Mouse (Mus musculus) liver, embryonic 13.5 days (tissue): ENCODE measurements around the gene Mepce. TPM values are rescaled to one million over a fixed set of nuclear protein-coding genes. Genes with fewer than 3 reads are reported as not detected.
A peak's percentile ranks its signal among the peaks of the same experiment; 100 is the strongest.
"Not testable (repeated sequence)": the region's sequence is repeated elsewhere in the genome, so short reads cannot be mapped to it uniquely, and the experiment has no call there.

Source experiments
- ATAC-seq: fragments of 200-750 bp; cut with Nextera tagmentation; 2 replicates; pipeline ENCODE4 v1.8.0; 2017; ENCODE audit warnings: low read depth, mild to moderate bottlenecking, moderate number of reproducible peaks, moderate library complexity
- DNase-seq: peaks from one replicate; pipeline ENCODE4 v3.0.0; 2022
- H3K27ac ChIP-seq: fragments of 300-500 bp; sonication (generic); 2 replicates; pipeline ENCODE4 v1.5.1; 2015; ENCODE audit warnings: moderate library complexity, mild to moderate bottlenecking, inconsistent platforms
- H3K27me3 ChIP-seq: fragments of 300-500 bp; sonication (generic); 2 replicates; pipeline ENCODE4 v1.6.1; 2015; ENCODE audit warnings: mild to moderate bottlenecking, inconsistent platforms
- H3K36me3 ChIP-seq: fragments of 300-500 bp; sonication (generic); 2 replicates; pipeline ENCODE4 v1.6.1; 2015; ENCODE audit warnings: mild to moderate bottlenecking, inconsistent platforms
- H3K4me1 ChIP-seq: fragments of 300-500 bp; sonication (generic); replicated peaks from 2 replicates; pipeline ENCODE4 v1.6.1; 2015; ENCODE audit warnings: inconsistent platforms
- H3K4me2 ChIP-seq: fragments of 300-500 bp; sonication (generic); 2 replicates; pipeline ENCODE4 v1.6.1; 2015; ENCODE audit warnings: inconsistent platforms, mild to moderate bottlenecking, moderate library complexity
- H3K4me3 ChIP-seq: fragments of 300-500 bp; sonication (generic); replicated peaks from 2 replicates; pipeline ENCODE4 v1.5.1; 2015; ENCODE audit warnings: mild to moderate bottlenecking, inconsistent platforms
- H3K9ac ChIP-seq: fragments of 300-500 bp; sonication (generic); 2 replicates; pipeline ENCODE4 v1.6.1; 2015; ENCODE audit warnings: mild to moderate bottlenecking, inconsistent platforms
- H3K9me3 ChIP-seq: fragments of 300-500 bp; sonication (generic); replicated peaks from 2 replicates; pipeline ENCODE4 v1.6.1; 2016; ENCODE audit warnings: inconsistent platforms
- WGBS: fragments of 180-500 bp; shearing (Covaris S2); methylation state at CpG from one replicate; pipeline ENCODE4 v1.1.7; 2015; ENCODE audit not compliant: insufficient replicate concordance; 5-methylcytosine and 5-hydroxymethylcytosine counted together
- polyA plus RNA-seq: library from polyadenylated mRNA; unstranded; fragments of >200 nt; fragmentation: Nextera tagmentation; extraction: Ambion mirVana; gene quantifications from 2 replicates; pipeline ENCODE4 v1.2.1, GENCODE M21; 2015

The Mepce gene
- polyA plus RNA-seq = 4.5 and 4.9 TPM in 2 replicates

GRCm38 (mm10) chr5:137787151-137787928 lies at the start of gene Mepce, which contains the start of gene Zcwpw1:
TSS of gene Mepce (minus strand) at chr5:137787655.
TSS of gene Zcwpw1 (plus strand) at chr5:137787798.
- no peaks in the 10 kb centered on the region for H3K9me3 ChIP-seq
- peak within 1 kb of the TSS; percentile 99 for H3K27ac ChIP-seq
- peaks cover 26% of the 10 kb centered on the region for H3K36me3 ChIP-seq
- peak within 1 kb of the TSS; percentile 84 for H3K4me3 ChIP-seq
- peak; percentile 70 for ATAC-seq
- WGBS = under 1% methylated on average over 48 of the region's 48 CpGs
- peaks cover 37% of the 10 kb centered on the region for H3K4me1 ChIP-seq
- H3K4me2 ChIP-seq = peak within 1 kb of the TSS; percentile 99
- H3K27me3 ChIP-seq = 0 out of 2 replicates have a peak, but pooled peaks cover 3% of the 10 kb centered on the region
- peak; percentile 91 for DNase-seq
- peak within 1 kb of the TSS; percentile 97 for H3K9ac ChIP-seq

- not testable (repeated sequence) for ATAC-seq, H3K4me1 ChIP-seq, H3K9me3 ChIP-seq
Observed at GRCm38 (mm10) chr5:137837110-137837509, 49.7 kb upstream of the Mepce start.

GRCm38 (mm10) chr5:137836611-137837010 lies 49.2 kb upstream of the Mepce start:
- H3K27me3 ChIP-seq = no peaks in the 10 kb centered on the region
- H3K4me1 ChIP-seq = no peaks in the 10 kb centered on the region
- H3K4me2 ChIP-seq = no peak overlapping the region
- no peaks in the 10 kb centered on the region for H3K9me3 ChIP-seq
- no peak overlapping the region for H3K27ac ChIP-seq
- no peaks in the 10 kb centered on the region for H3K36me3 ChIP-seq
- DNase-seq (no peak), ATAC-seq (no peak)
- H3K9ac ChIP-seq = no peak overlapping the region
- no peak overlapping the region for H3K4me3 ChIP-seq

More at GRCm38 (mm10) chr5:137837110-137837509, 49.7 kb upstream of the Mepce start:
- not testable (repeated sequence) for H3K27ac ChIP-seq, H3K4me3 ChIP-seq, H3K36me3 ChIP-seq, DNase-seq, H3K9ac ChIP-seq, H3K27me3 ChIP-seq, H3K4me2 ChIP-seq

- H3K27ac ChIP-seq, H3K36me3 ChIP-seq, H3K4me3 ChIP-seq, DNase-seq, H3K9me3 ChIP-seq, H3K4me2 ChIP-seq, H3K27me3 ChIP-seq, ATAC-seq, H3K9ac ChIP-seq, H3K4me1 ChIP-seq: not testable (repeated sequence)
- WGBS = 18% methylated on average over 2 of the region's 2 CpGs
Observed at GRCm38 (mm10) chr5:137835966-137836520, 48.6 kb upstream of the Mepce start, which contains the start of gene Pilra. TSS of gene Pilra (minus strand) at chr5:137836281.

- Histone ChIP-seq H3K4me2 (no peak overlapping the region), H3K9me3 (no peaks in the 10 kb centered on the region), H3K27me3 (no peaks in the 10 kb centered on the region), H3K27ac (no peak overlapping the region), H3K36me3 (no peaks in the 10 kb centered on the region), H3K9ac (no peak overlapping the region), H3K4me3 (no peak overlapping the region), H3K4me1 (no peaks in the 10 kb centered on the region)
- DNase-seq (no peak), ATAC-seq (no peak)
- 43% methylated on average over 4 of the region's 4 CpGs for WGBS
Observed at GRCm38 (mm10) chr5:137833500-137833899, 46.0 kb upstream of the Mepce start.

- WGBS = 28% methylated on average over 6 of the region's 6 CpGs
- no peak for DNase-seq
Observed at GRCm38 (mm10) chr5:137831506-137831905, 44.1 kb upstream of the Mepce start.

GRCm38 (mm10) chr5:137831106-137831505 lies 43.7 kb upstream of the Mepce start:
- WGBS = 39% methylated on average over 4 of the region's 4 CpGs

More at GRCm38 (mm10) chr5:137831506-137831905, 44.1 kb upstream of the Mepce start:
- Histone ChIP-seq H3K9ac (no peak overlapping the region), H3K27ac (no peak overlapping the region), H3K9me3 (no peaks in the 10 kb centered on the region), H3K36me3 (no peaks in the 10 kb centered on the region), H3K4me3 (no peak overlapping the region), H3K4me2 (no peak overlapping the region), H3K27me3 (no peaks in the 10 kb centered on the region), H3K4me1 (no peaks in the 10 kb centered on the region)
- no peak for ATAC-seq

GRCm38 (mm10) chr5:137830238-137830637 lies 42.8 kb upstream of the Mepce start:
- Histone ChIP-seq H3K9me3 (no peaks in the 10 kb centered on the region), H3K4me3 (no peak overlapping the region), H3K4me2 (no peak overlapping the region), H3K27ac (0 out of 2 replicates have a peak overlapping the region, but pooled peaks have one; percentile 53), H3K9ac (no peak overlapping the region), H3K36me3 (no peaks in the 10 kb centered on the region), H3K27me3 (no peaks in the 10 kb centered on the region), H3K4me1 (no peaks in the 10 kb centered on the region)
- 43% methylated on average over 7 of the region's 7 CpGs for WGBS
- ATAC-seq (no peak), DNase-seq (no peak)

More at GRCm38 (mm10) chr5:137831106-137831505, 43.7 kb upstream of the Mepce start:
- no peaks in the 10 kb centered on the region for H3K4me1 ChIP-seq
- DNase-seq (no peak), ATAC-seq (no peak)
- H3K9ac ChIP-seq = no peak overlapping the region
- no peak overlapping the region for H3K27ac ChIP-seq
- no peak overlapping the region for H3K4me2 ChIP-seq
- no peaks in the 10 kb centered on the region for H3K9me3 ChIP-seq
- H3K27me3 ChIP-seq = no peaks in the 10 kb centered on the region
- no peak overlapping the region for H3K4me3 ChIP-seq
- no peaks in the 10 kb centered on the region for H3K36me3 ChIP-seq

- 51% methylated on average over 6 of the region's 6 CpGs for whole genome bisulfite sequencing
- no peaks in the 10 kb centered on the region for H3K9me3 ChIP-seq
- H3K27me3 ChIP-seq = no peaks in the 10 kb centered on the region
- H3K27ac ChIP-seq = no peak overlapping the region
- no peak overlapping the region for H3K9ac ChIP-seq
- H3K36me3 ChIP-seq = no peaks in the 10 kb centered on the region
- no peak overlapping the region for H3K4me3 ChIP-seq
- no peak for DNase-seq
- H3K4me1 ChIP-seq = no peaks in the 10 kb centered on the region
- no peak for ATAC-seq
- H3K4me2 ChIP-seq = no peak overlapping the region
Observed at GRCm38 (mm10) chr5:137828694-137829093, 41.2 kb upstream of the Mepce start.

- Histone ChIP-seq H3K4me1 (no peaks in the 10 kb centered on the region), H3K9me3 (no peaks in the 10 kb centered on the region), H3K9ac (no peak overlapping the region), H3K4me3 (no peak overlapping the region), H3K36me3 (no peaks in the 10 kb centered on the region), H3K27ac (no peak overlapping the region), H3K4me2 (no peak overlapping the region), H3K27me3 (no peaks in the 10 kb centered on the region)
- no peak for ATAC-seq
- DNase-seq = no peak
- WGBS = 20% methylated on average over 7 of the region's 7 CpGs
Observed at GRCm38 (mm10) chr5:137826421-137826820, 39.0 kb upstream of the Mepce start.

- WGBS = 57% methylated on average over 2 of the region's 2 CpGs
- no peak for ATAC-seq
- Histone ChIP-seq H3K4me1 (no peaks in the 10 kb centered on the region), H3K27ac (no peak overlapping the region), H3K9me3 (no peaks in the 10 kb centered on the region), H3K9ac (no peak overlapping the region), H3K27me3 (no peaks in the 10 kb centered on the region), H3K4me3 (no peak overlapping the region), H3K4me2 (no peak overlapping the region), H3K36me3 (no peaks in the 10 kb centered on the region)
- DNase-seq = no peak
Observed at GRCm38 (mm10) chr5:137825971-137826370, 38.5 kb upstream of the Mepce start.
